In genomic region chr12:81112321-81112720, GRCm38 (mm10) we compare ENCODE assay signal across 22 mouse cellular contexts.
"Had no signal": no experiment of that assay in that cellular context is flagged by ENCODE, and none has a peak within 500 bp of the region (broad histone marks: within the 10 kb centered on the region; RNA-seq: fewer than 3 reads in every experiment).

No protein-coding gene starts in this region.

- DNase-seq: kidney, adult 2 months; kidney, postnatal 25 days; layer of hippocampus, adult 9-11 months; liver, embryonic 13.5 days; lung, embryonic 14.5 days; lung, postnatal 10 days; retina, postnatal 1 day; right cerebral cortex, postnatal 25 days; spleen, adult 18-20 months; thymus, adult 18-20 months; thymus, postnatal 36 days had no signal

- H3K27me3 ChIP-seq: liver, embryonic 13.5 days; megakaryocyte, embryonic 14.5 days; midbrain, embryonic 13.5 days; neural tube, embryonic 13.5 days; stomach, embryonic 15.5 days had no signal

- H3K4me1 ChIP-seq: megakaryocyte, embryonic 14.5 days; stomach, embryonic 15.5 days had no signal

- ATAC-seq: intestine, postnatal 0 days; midbrain, embryonic 13.5 days; midbrain, embryonic 16.5 days had no signal

- H3K27ac ChIP-seq: kidney, postnatal 0 days; layer of hippocampus, adult 2 months; left cerebral cortex, adult 2 months; liver, embryonic 13.5 days; midbrain, embryonic 10.5 days; midbrain, embryonic 13.5 days; neural tube, embryonic 13.5 days; stomach, embryonic 15.5 days had no signal

- H3K36me3 ChIP-seq: liver, embryonic 13.5 days; midbrain, embryonic 10.5 days; midbrain, embryonic 13.5 days; neural tube, embryonic 13.5 days; stomach, embryonic 15.5 days had no signal

- H3K4me2 ChIP-seq: liver, embryonic 13.5 days; lung, embryonic 14.5 days; midbrain, embryonic 13.5 days; neural tube, embryonic 13.5 days; stomach, embryonic 15.5 days had no signal

- H3K4me3 ChIP-seq: layer of hippocampus, adult 2 months; left cerebral cortex, adult 2 months; liver, embryonic 13.5 days; megakaryocyte, embryonic 14.5 days; midbrain, embryonic 10.5 days; midbrain, embryonic 13.5 days; myocyte; neural tube, embryonic 13.5 days; stomach, embryonic 15.5 days had no signal

- H3K9ac ChIP-seq: liver, embryonic 13.5 days; lung, embryonic 14.5 days; midbrain, embryonic 13.5 days; neural tube, embryonic 13.5 days; stomach, embryonic 15.5 days had no signal

- H3K9me3 ChIP-seq: liver, embryonic 13.5 days; midbrain, embryonic 10.5 days; midbrain, embryonic 13.5 days; neural tube, embryonic 13.5 days; stomach, embryonic 15.5 days had no signal
